Mouse (Mus musculus) hindbrain, postnatal 0 days (tissue): Measurements from ENCODE around the gene Cyp4a31. TPM values are rescaled to one million over a fixed set of nuclear protein-coding genes. Genes with fewer than 3 reads are reported as not detected.
"Not testable (repeated sequence)": the region's sequence is repeated elsewhere in the genome, so short reads cannot be mapped to it uniquely, and the experiment has no call there.

Experiments used
- ATAC-seq: fragments of 200-750 bp; cut with Nextera tagmentation; 2 replicates; pipeline ENCODE4 v1.8.0; 2017; ENCODE audit warnings: mild to moderate bottlenecking, moderate TSS enrichment, moderate library complexity
- DNase-seq: peaks from one replicate; pipeline ENCODE4 v3.0.0-alpha.2; 2015; ENCODE audit warnings: low spot score
- H3K27ac ChIP-seq: fragments of 300-500 bp; sonication (generic); 2 replicates; pipeline ENCODE4 v1.5.1; 2014; ENCODE audit warnings: mild to moderate bottlenecking
- H3K27me3 ChIP-seq: fragments of 300-500 bp; sonication (generic); 2 replicates; pipeline ENCODE4 v1.6.1; 2014; ENCODE audit warnings: low read length, mixed read lengths; ENCODE audit not compliant: insufficient read depth
- H3K36me3 ChIP-seq: fragments of 300-500 bp; sonication (generic); 2 replicates; pipeline ENCODE4 v1.6.1; 2014; ENCODE audit warnings: low read length, mixed read lengths; ENCODE audit not compliant: insufficient read depth
- H3K4me1 ChIP-seq: fragments of 300-500 bp; sonication (generic); 2 replicates; pipeline ENCODE4 v1.6.1; 2014; ENCODE audit warnings: antibody characterized with exemption, low read length, mixed read lengths; ENCODE audit not compliant: insufficient read depth
- H3K4me2 ChIP-seq: fragments of 300-500 bp; sonication (generic); 2 replicates; pipeline ENCODE4 v1.6.1; 2014; ENCODE audit warnings: low read depth, mild to moderate bottlenecking, low read length, moderate library complexity, mixed read lengths
- H3K4me3 ChIP-seq: fragments of 300-500 bp; sonication (generic); 2 replicates; pipeline ENCODE4 v1.5.1; 2014; ENCODE audit warnings: low read length
- H3K9ac ChIP-seq: fragments of 300-500 bp; sonication (generic); replicated peaks from 2 replicates; pipeline ENCODE4 v1.6.1; 2014; ENCODE audit warnings: mild to moderate bottlenecking, low read length, moderate library complexity, mixed read lengths
- H3K9me3 ChIP-seq: fragments of 300-500 bp; sonication (generic); 2 replicates; pipeline ENCODE4 v1.6.1; 2016; ENCODE audit warnings: low read length, mixed read lengths
- CTCF ChIP-seq: IDR thresholded peaks from 2 replicates; pipeline ENCODE4 v1.5.1; 2016; ENCODE audit warnings: antibody characterized with exemption, control low read depth, low read depth
- WGBS: fragments of 180-500 bp; shearing (Covaris S2); extraction: QIAGEN DNeasy Blood & Tissue Kit; methylation state at CpG from one replicate; pipeline ENCODE4 v1.1.7; 2014; 5-methylcytosine and 5-hydroxymethylcytosine counted together
- polyA plus RNA-seq: library from polyadenylated mRNA; unstranded; fragments of >200 nt; fragmentation: Nextera tagmentation; extraction: Ambion mirVana; gene quantifications from 2 replicates; pipeline ENCODE4 v1.2.1, GENCODE M21; 2015
- total RNA-seq: library from RNA; depleted of rRNA; stranded (reverse); fragments of >200 nt; gene quantifications from 2 replicates; pipeline ENCODE4 v1.2.3, GENCODE M21; 2014; rRNA removed

The Cyp4a31 gene
- total RNA-seq (not detected in 2 replicates), polyA plus RNA-seq (not detected in 2 replicates)

DNA sequence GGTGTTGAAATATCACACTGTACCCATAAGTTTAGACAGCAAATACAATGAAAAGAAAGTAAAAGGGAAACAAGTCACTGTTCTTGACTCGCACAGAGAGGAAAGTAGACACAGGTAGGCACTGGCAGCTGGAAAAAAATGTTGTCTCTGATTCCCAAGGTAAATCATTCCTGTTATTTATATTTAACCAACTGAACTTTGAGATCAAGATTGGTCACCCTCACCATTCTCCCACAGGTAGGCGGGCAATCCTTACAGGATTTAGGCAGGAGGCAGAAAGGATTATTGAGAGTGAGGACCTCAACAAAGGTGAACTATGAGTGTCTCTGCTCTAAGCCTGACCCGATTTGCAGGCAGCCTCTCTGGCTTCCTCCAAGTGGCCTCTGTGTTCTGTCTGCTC, at the start of gene Cyp4a31:
TSS of gene Cyp4a31 (plus strand) at position 249 of the 400 bp plus-strand sequence.
- no peak for TF ChIP-seq CTCF
- Histone ChIP-seq H3K4me3 (no peak within 1 kb of the TSS), H3K9me3 (no peaks in the 10 kb centered on the region), H3K4me2 (no peak within 1 kb of the TSS), H3K9ac (no peak within 1 kb of the TSS), H3K27ac (no peak within 1 kb of the TSS), H3K36me3 (no peaks in the 10 kb centered on the region), H3K4me1 (no peaks in the 10 kb centered on the region), H3K27me3 (no peaks in the 10 kb centered on the region)
- DNase-seq (no peak), ATAC-seq (no peak)
- WGBS, result 90% methylated on average over 3 of the region's 3 CpGs

- H3K4me1 ChIP-seq, H3K9ac ChIP-seq, H3K27me3 ChIP-seq, ATAC-seq, H3K27ac ChIP-seq, H3K36me3 ChIP-seq, DNase-seq, H3K4me2 ChIP-seq, H3K9me3 ChIP-seq, H3K4me3 ChIP-seq: not testable (repeated sequence)
Measured at GRCm38 (mm10) chr4:115513964-115514363, 49.5 kb upstream of the Cyp4a31 start.

DNA sequence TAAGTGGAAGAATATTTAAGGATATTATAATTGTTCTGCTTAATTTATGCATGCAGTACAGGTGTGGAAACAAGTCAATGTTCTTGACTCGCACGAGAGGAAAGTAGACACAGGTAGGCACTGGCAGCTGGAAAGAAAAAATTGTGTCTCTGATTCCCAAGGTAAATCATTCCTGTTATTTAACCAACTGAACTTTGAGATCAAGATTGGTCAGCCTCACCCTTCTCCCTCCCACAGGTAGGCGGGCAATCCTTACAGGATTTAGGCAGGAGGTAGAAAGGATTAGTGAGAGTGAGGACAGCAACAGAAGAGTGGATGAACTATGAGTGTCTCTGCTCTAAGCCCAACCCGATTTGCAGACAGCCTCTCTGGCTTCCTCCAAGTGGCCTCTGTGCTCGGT, 45.4 kb upstream of the Cyp4a31 start, which contains the start of gene Cyp4a10:
TSS of gene Cyp4a10 (plus strand) at position 265 of the 400 bp plus-strand sequence.
- H3K9ac ChIP-seq, H3K4me3 ChIP-seq, H3K36me3 ChIP-seq, DNase-seq, H3K4me2 ChIP-seq, H3K27me3 ChIP-seq, H3K9me3 ChIP-seq, ATAC-seq, H3K4me1 ChIP-seq, H3K27ac ChIP-seq: not testable (repeated sequence)
- 83% methylated on average over 5 of the region's 5 CpGs for WGBS

DNA sequence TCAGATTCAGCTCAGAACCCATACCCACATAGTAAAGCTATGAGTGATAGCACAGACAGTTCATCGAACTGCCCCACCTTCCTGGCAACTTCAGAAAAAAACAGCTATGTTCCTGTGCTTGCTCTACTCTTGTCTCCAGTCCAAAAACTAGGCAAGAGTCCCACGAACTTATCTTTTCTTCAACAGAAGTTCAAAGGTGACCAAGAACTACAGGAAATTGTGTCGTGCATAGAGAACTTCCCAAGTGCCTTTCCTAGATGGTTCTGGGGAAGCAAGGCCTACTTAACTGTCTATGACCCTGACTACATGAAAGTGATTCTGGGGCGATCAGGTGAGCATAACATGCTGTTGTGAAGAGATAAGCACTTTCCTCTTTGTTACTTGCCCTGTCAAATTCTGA, 44.0 kb upstream of the Cyp4a31 start:
- DNase-seq (no peak), ATAC-seq (no peak)
- Histone ChIP-seq H3K4me1 (no peaks in the 10 kb centered on the region), H3K9me3 (no peaks in the 10 kb centered on the region), H3K27ac (no peak overlapping the region), H3K9ac (no peak overlapping the region), H3K36me3 (no peaks in the 10 kb centered on the region), H3K27me3 (no peaks in the 10 kb centered on the region), H3K4me2 (no peak overlapping the region), H3K4me3 (no peak overlapping the region)
- WGBS, result 79% methylated on average over 4 of the region's 4 CpGs
- no peak for TF ChIP-seq CTCF

- no peak for TF ChIP-seq CTCF
- no peaks in the 10 kb centered on the region for H3K27me3 ChIP-seq
- 98% methylated on average over 2 of the region's 2 CpGs for WGBS
- ATAC-seq, result no peak
- no peaks in the 10 kb centered on the region for H3K9me3 ChIP-seq
- H3K4me1 ChIP-seq, result no peaks in the 10 kb centered on the region
- H3K4me3 ChIP-seq, result no peak overlapping the region
- no peak overlapping the region for H3K4me2 ChIP-seq
- H3K9ac ChIP-seq, result no peak overlapping the region
- no peak overlapping the region for H3K27ac ChIP-seq
- no peak for DNase-seq
- H3K36me3 ChIP-seq, result no peaks in the 10 kb centered on the region
Measured at GRCm38 (mm10) chr4:115521766-115522165, 41.7 kb upstream of the Cyp4a31 start.

- no peak overlapping the region for H3K27ac ChIP-seq
- no peak overlapping the region for H3K9ac ChIP-seq
- 54% methylated on average over 1 of the region's 1 CpGs for WGBS
- H3K4me2 ChIP-seq, result no peak overlapping the region
- H3K27me3 ChIP-seq, result no peaks in the 10 kb centered on the region
- no peaks in the 10 kb centered on the region for H3K9me3 ChIP-seq
- ATAC-seq (no peak), DNase-seq (no peak)
- no peaks in the 10 kb centered on the region for H3K4me1 ChIP-seq
- H3K4me3 ChIP-seq, result no peak overlapping the region
- no peaks in the 10 kb centered on the region for H3K36me3 ChIP-seq
- no peak for TF ChIP-seq CTCF
Measured at GRCm38 (mm10) chr4:115545101-115545500, 18.3 kb upstream of the Cyp4a31 start.

- Histone ChIP-seq H3K9ac (no peak overlapping the region), H3K4me2 (no peak overlapping the region), H3K4me1 (no peaks in the 10 kb centered on the region), H3K4me3 (no peak overlapping the region), H3K9me3 (no peaks in the 10 kb centered on the region), H3K27me3 (no peaks in the 10 kb centered on the region), H3K27ac (no peak overlapping the region), H3K36me3 (no peaks in the 10 kb centered on the region)
- ATAC-seq, result no peak
- DNase-seq, result no peak
- 80% methylated on average over 2 of the region's 2 CpGs for whole genome bisulfite sequencing
- TF ChIP-seq CTCF, result no peak
Measured at GRCm38 (mm10) chr4:115546141-115546828, 17.2 kb upstream of the Cyp4a31 start.
